25 mouse cellular contexts compared by ENCODE assay signal in genomic region chr2:121669846-121670245, GRCm38 (mm10).
A peak's percentile ranks its signal among the peaks of the same experiment; 100 is the strongest.
DNase-seq lines count a peak whose midpoint lies in the region; ATAC-seq lines count a peak whose summit lies in the region.
"Had no signal": no experiment of that assay in that cellular context is flagged by ENCODE, and none has a peak within 500 bp of the region (broad histone marks: within the 10 kb centered on the region; RNA-seq: fewer than 3 reads in every experiment).

No protein-coding gene starts in this region.

- H3K4me3 ChIP-seq in midbrain, embryonic 13.5 days (replicated peaks), result no peak overlapping the region
- no peak overlapping the region for H3K4me3 ChIP-seq in midbrain, embryonic 11.5 days (ENCODE audit: low read depth, low read length)
- H3K4me3 ChIP-seq: forebrain, embryonic 10.5 days; forebrain, embryonic 13.5 days; heart, adult 2 months; heart, embryonic 10.5 days; heart, embryonic 13.5 days; hindbrain, embryonic 10.5 days; hindbrain, embryonic 13.5 days had no signal

- no peaks in the 10 kb centered on the region for H3K4me1 ChIP-seq in midbrain, embryonic 13.5 days (replicated peaks)
- H3K4me1 ChIP-seq in midbrain, embryonic 11.5 days (ENCODE audit: control insufficient read depth, insufficient read depth, low read length), result no peaks in the 10 kb centered on the region
- H3K4me1 ChIP-seq: heart, embryonic 10.5 days; heart, embryonic 13.5 days; hindbrain, embryonic 10.5 days had no signal

- H3K4me2 ChIP-seq in midbrain, embryonic 13.5 days (replicated peaks), result no peak overlapping the region
- no peak overlapping the region for H3K4me2 ChIP-seq in midbrain, embryonic 11.5 days
- H3K4me2 ChIP-seq: forebrain, embryonic 13.5 days; heart, embryonic 13.5 days; hindbrain, embryonic 13.5 days had no signal

- H3K27me3 ChIP-seq in midbrain, embryonic 13.5 days, result no peaks in the 10 kb centered on the region
- no peaks in the 10 kb centered on the region for H3K27me3 ChIP-seq in midbrain, embryonic 11.5 days (ENCODE audit: control insufficient read depth, insufficient read depth, low read length)
- H3K27me3 ChIP-seq: forebrain, embryonic 13.5 days; heart, embryonic 13.5 days; hindbrain, embryonic 13.5 days had no signal

- no peak for DNase-seq in midbrain, embryonic 11.5 days (ENCODE audit: low spot score, missing footprints)
- DNase-seq in thymus, postnatal 0 days (ENCODE audit: low spot score), result peak; percentile 83
- peak; percentile 53 for DNase-seq in thymus, postnatal 25 days
- DNase-seq in embryo, embryonic 10 days (ENCODE audit: low spot score), result no peak
- no peak for DNase-seq in kidney, adult 9 months
- DNase-seq: adrenal gland, adult 8-10 months; adrenal gland, postnatal 25 days; cerebellum, adult 11-12 months; cerebellum, adult 8-10 months; cerebellum, postnatal 10 days; cerebellum, postnatal 36 days; gastrocnemius, postnatal 10 days; gastrocnemius, postnatal 36 days; heart, adult 2 months; heart, postnatal 36 days had no signal

- 88% methylated on average over 6 of the region's 6 CpGs for WGBS in midbrain, embryonic 13.5 days
- WGBS in midbrain, embryonic 11.5 days, result 88% methylated on average over 6 of the region's 6 CpGs

- H3K27ac ChIP-seq in midbrain, embryonic 13.5 days, result peak overlapping the region; percentile 25; the same call in 1 of the 2 replicates
- H3K27ac ChIP-seq in midbrain, embryonic 11.5 days (ENCODE audit: low read depth, low read length), result no peak overlapping the region
- H3K27ac ChIP-seq: forebrain, embryonic 10.5 days; forebrain, embryonic 13.5 days; heart, adult 2 months; heart, embryonic 10.5 days; heart, embryonic 13.5 days; hindbrain, embryonic 10.5 days; hindbrain, embryonic 13.5 days had no signal

- H3K36me3 ChIP-seq in midbrain, embryonic 13.5 days, result no peaks in the 10 kb centered on the region
- H3K36me3 ChIP-seq in midbrain, embryonic 11.5 days (ENCODE audit: control insufficient read depth, insufficient read depth, low read length), result no peaks in the 10 kb centered on the region
- H3K36me3 ChIP-seq: forebrain, embryonic 10.5 days; heart, embryonic 10.5 days; heart, embryonic 13.5 days; hindbrain, embryonic 10.5 days; hindbrain, embryonic 13.5 days had no signal

- no peak overlapping the region for H3K9ac ChIP-seq in midbrain, embryonic 13.5 days (replicated peaks)
- no peak overlapping the region for H3K9ac ChIP-seq in midbrain, embryonic 11.5 days (ENCODE audit: low read length)
- H3K9ac ChIP-seq: forebrain, embryonic 13.5 days; heart, embryonic 13.5 days; hindbrain, embryonic 13.5 days had no signal

- ATAC-seq in midbrain, embryonic 13.5 days, result no peak
- ATAC-seq in midbrain, embryonic 11.5 days (ENCODE audit: low FRiP score), result no peak
- ATAC-seq in megakaryocyte-erythroid progenitor cell, adult 5-6 weeks (replicated peaks; ENCODE audit: low FRiP score, low TSS enrichment, poor library complexity, severe bottlenecking), result no peak
- ATAC-seq: activated CD4-positive, CD25-positive, alpha-beta regulatory T cell, adult 4 months; forebrain, embryonic 13.5 days; forebrain, embryonic 16.5 days had no signal

- no peaks in the 10 kb centered on the region for H3K9me3 ChIP-seq in midbrain, embryonic 13.5 days
- no peaks in the 10 kb centered on the region for H3K9me3 ChIP-seq in midbrain, embryonic 11.5 days (ENCODE audit: control insufficient read depth, low read length)
- H3K9me3 ChIP-seq: forebrain, embryonic 10.5 days; forebrain, embryonic 13.5 days; heart, embryonic 10.5 days; heart, embryonic 13.5 days; hindbrain, embryonic 10.5 days; hindbrain, embryonic 13.5 days had no signal

Comparison
In these comparisons a context has a peak if more than half of its experiments do, and no peak if none do; other contexts are left out.
1. DNase-seq: peak in thymus, postnatal 0 days (single experiment) and thymus, postnatal 25 days (single experiment); none in midbrain, embryonic 11.5 days (single experiment), embryo, embryonic 10 days (single experiment) and kidney, adult 9 months (single experiment).